Mouse (Mus musculus): Measurements from ENCODE around the gene Gm17349.

Gm17349 gene

GRCm38 (mm10) chr15:99697309-99697708 is 8.0 kb downstream of the Gm17349 start:
- no peak for DNase-seq (ENCODE audit: low read depth, low spot score)
- no peaks in the 10 kb centered on the region for H3K27me3 ChIP-seq (ENCODE audit: control insufficient read depth, insufficient read depth, low read length, poor library complexity, severe bottlenecking)

GRCm38 (mm10) chr15:99691976-99692375 is 13.3 kb downstream of the Gm17349 start:
- DNase-seq (ENCODE audit: low read depth, low spot score), result no peak
- H3K36me3 ChIP-seq (ENCODE audit: control insufficient read depth, insufficient read depth, low read length, poor library complexity, severe bottlenecking), result no peaks in the 10 kb centered on the region
- H3K27me3 ChIP-seq (ENCODE audit: control insufficient read depth, insufficient read depth, low read length, poor library complexity, severe bottlenecking), result no peaks in the 10 kb centered on the region

More at GRCm38 (mm10) chr15:99697309-99697708, 8.0 kb downstream of the Gm17349 start:
- no peaks in the 10 kb centered on the region for H3K36me3 ChIP-seq (ENCODE audit: control insufficient read depth, insufficient read depth, low read length, poor library complexity, severe bottlenecking)

- Histone ChIP-seq H3K27me3 (ENCODE audit: control insufficient read depth, insufficient read depth, low read length, poor library complexity, severe bottlenecking) (no peaks in the 10 kb centered on the region), H3K36me3 (ENCODE audit: control insufficient read depth, insufficient read depth, low read length, poor library complexity, severe bottlenecking) (no peaks in the 10 kb centered on the region)
These were observed 14.4 kb downstream of the Gm17349 start for GRCm38 (mm10) chr15:99690924-99691323.

GRCm38 (mm10) chr15:99688712-99689111 is 16.6 kb downstream of the Gm17349 start:
- H3K27me3 ChIP-seq (ENCODE audit: control insufficient read depth, insufficient read depth, low read length, poor library complexity, severe bottlenecking), result no peaks in the 10 kb centered on the region
- no peaks in the 10 kb centered on the region for H3K36me3 ChIP-seq (ENCODE audit: control insufficient read depth, insufficient read depth, low read length, poor library complexity, severe bottlenecking)
- peak; percentile 66 for DNase-seq (ENCODE audit: low read depth, low spot score)

More at GRCm38 (mm10) chr15:99690924-99691323, 14.4 kb downstream of the Gm17349 start:
- no peak for DNase-seq (ENCODE audit: low read depth, low spot score)

- H3K27me3 ChIP-seq (ENCODE audit: control insufficient read depth, insufficient read depth, low read length, poor library complexity, severe bottlenecking), result no peaks in the 10 kb centered on the region
- no peak for DNase-seq (ENCODE audit: low read depth, low spot score)
- no peaks in the 10 kb centered on the region for H3K36me3 ChIP-seq (ENCODE audit: control insufficient read depth, insufficient read depth, low read length, poor library complexity, severe bottlenecking)
These were observed 21.1 kb downstream of the Gm17349 start for GRCm38 (mm10) chr15:99684156-99684555.

- Histone ChIP-seq H3K36me3 (ENCODE audit: control insufficient read depth, insufficient read depth, low read length, poor library complexity, severe bottlenecking) (no peaks in the 10 kb centered on the region), H3K27me3 (ENCODE audit: control insufficient read depth, insufficient read depth, low read length, poor library complexity, severe bottlenecking) (no peaks in the 10 kb centered on the region)
- peak; percentile 42 for DNase-seq (ENCODE audit: low read depth, low spot score)
These were observed 22.4 kb downstream of the Gm17349 start for GRCm38 (mm10) chr15:99682880-99683279.

GRCm38 (mm10) chr15:99679008-99679407 is 26.3 kb downstream of the Gm17349 start:
- H3K27me3 ChIP-seq (ENCODE audit: control insufficient read depth, insufficient read depth, low read length, poor library complexity, severe bottlenecking), result no peaks in the 10 kb centered on the region; the same call in 1 of the 2 replicates
- no peak for DNase-seq (ENCODE audit: low read depth, low spot score)
- H3K36me3 ChIP-seq (ENCODE audit: control insufficient read depth, insufficient read depth, low read length, poor library complexity, severe bottlenecking), result no peaks in the 10 kb centered on the region

GRCm38 (mm10) chr15:99678063-99678800 is 27.1 kb downstream of the Gm17349 start:
- peak; percentile 54 for DNase-seq (ENCODE audit: low read depth, low spot score)
- no peaks in the 10 kb centered on the region for H3K36me3 ChIP-seq (ENCODE audit: control insufficient read depth, insufficient read depth, low read length, poor library complexity, severe bottlenecking)
- H3K27me3 ChIP-seq (ENCODE audit: control insufficient read depth, insufficient read depth, low read length, poor library complexity, severe bottlenecking), result no peaks in the 10 kb centered on the region; the same call in 1 of the 2 replicates

GRCm38 (mm10) chr15:99677089-99677488 is 28.2 kb downstream of the Gm17349 start:
- no peaks in the 10 kb centered on the region; the same call in 1 of the 2 replicates for H3K27me3 ChIP-seq (ENCODE audit: control insufficient read depth, insufficient read depth, low read length, poor library complexity, severe bottlenecking)
- no peaks in the 10 kb centered on the region for H3K36me3 ChIP-seq (ENCODE audit: control insufficient read depth, insufficient read depth, low read length, poor library complexity, severe bottlenecking)
- no peak for DNase-seq (ENCODE audit: low read depth, low spot score)

- no peaks in the 10 kb centered on the region; the same call in 1 of the 2 replicates for H3K27me3 ChIP-seq (ENCODE audit: control insufficient read depth, insufficient read depth, low read length, poor library complexity, severe bottlenecking)
- no peaks in the 10 kb centered on the region for H3K36me3 ChIP-seq (ENCODE audit: control insufficient read depth, insufficient read depth, low read length, poor library complexity, severe bottlenecking)
- DNase-seq (ENCODE audit: low read depth, low spot score), result no peak
These were observed 30.4 kb downstream of the Gm17349 start for GRCm38 (mm10) chr15:99674866-99675265.

- Histone ChIP-seq H3K27me3 (ENCODE audit: control insufficient read depth, insufficient read depth, low read length, poor library complexity, severe bottlenecking) (no peaks in the 10 kb centered on the region; the same call in 1 of the 2 replicates), H3K36me3 (ENCODE audit: control insufficient read depth, insufficient read depth, low read length, poor library complexity, severe bottlenecking) (no peaks in the 10 kb centered on the region)
- DNase-seq (ENCODE audit: low read depth, low spot score), result no peak
These were observed 33.5 kb downstream of the Gm17349 start for GRCm38 (mm10) chr15:99671783-99672182.

GRCm38 (mm10) chr15:99670964-99671670 is 34.2 kb downstream of the Gm17349 start:
- Histone ChIP-seq H3K27me3 (ENCODE audit: control insufficient read depth, insufficient read depth, low read length, poor library complexity, severe bottlenecking) (no peaks in the 10 kb centered on the region; the same call in 1 of the 2 replicates), H3K36me3 (ENCODE audit: control insufficient read depth, insufficient read depth, low read length, poor library complexity, severe bottlenecking) (no peaks in the 10 kb centered on the region)
- DNase-seq (ENCODE audit: low read depth, low spot score), result no peak

- no peaks in the 10 kb centered on the region for H3K36me3 ChIP-seq (ENCODE audit: control insufficient read depth, insufficient read depth, low read length, poor library complexity, severe bottlenecking)
- no peaks in the 10 kb centered on the region; the same call in 1 of the 2 replicates for H3K27me3 ChIP-seq (ENCODE audit: control insufficient read depth, insufficient read depth, low read length, poor library complexity, severe bottlenecking)
- DNase-seq (ENCODE audit: low read depth, low spot score), result peak; percentile 29
These were observed 35.0 kb downstream of the Gm17349 start, which contains the start of gene Asic1 for GRCm38 (mm10) chr15:99670154-99670821. Asic1 (plus strand) TSS chr15:99670368.

GRCm38 (mm10) chr15:99669392-99669791 is 35.9 kb downstream of the Gm17349 start:
- 0 out of 2 replicates have a peak, but pooled peaks cover 1% of the 10 kb centered on the region for H3K27me3 ChIP-seq (ENCODE audit: control insufficient read depth, insufficient read depth, low read length, poor library complexity, severe bottlenecking)
- no peaks in the 10 kb centered on the region for H3K36me3 ChIP-seq (ENCODE audit: control insufficient read depth, insufficient read depth, low read length, poor library complexity, severe bottlenecking)
- no peak for DNase-seq (ENCODE audit: low read depth, low spot score)

Measured in splenic B cell, adult 2 months (primary cell).